Mouse (Mus musculus): ENCODE measurements at regions not wholly inside any gene's neighbourhood (a gene's known extent, or its start where the extent isn't known, plus 50 kb on each side); places are given as distances from the start of the nearest gene placed in this dataset.

- TF ChIP-seq POLR2A (IDR thresholded peaks at IDR 0.05; ENCODE audit: control insufficient read depth, extremely low read depth, insufficient read depth, low read length, poor library complexity) (no peak), CTCF (IDR thresholded peaks at IDR 0.05; ENCODE audit: borderline replicate concordance, control insufficient read depth, extremely low read depth, insufficient read depth, low read length, poor library complexity) (no peak)
These were observed 191.7 kb upstream of the Akr1e1 start for GRCm38 (mm10) chr13:4800666-4801065.

Data from thymus, adult 2 months (tissue).